Mouse (Mus musculus) layer of hippocampus, adult 2 months (tissue): ENCODE measurements at regions not wholly inside any gene's neighbourhood (a gene's known extent, or its start where the extent isn't known, plus 50 kb on each side); places are given as distances from the start of the nearest gene placed in this dataset.

Source experiments
- DNase-seq, 2 experiments: peaks; one replicate each; pipeline ENCODE4 v3.0.0; 2022; ENCODE audit warnings: low spot score in 2 of 2
- H3K27ac ChIP-seq: fragments of 200-600 bp; 2 replicates; pipeline ENCODE4 v1.8.1; 2022
- H3K4me3 ChIP-seq: fragments of 200-600 bp; 2 replicates; pipeline ENCODE4 v1.8.1; 2022; ENCODE audit warnings: mild to moderate bottlenecking
- CTCF ChIP-seq: fragments of 200-600 bp; conservative IDR thresholded peaks from 2 replicates; pipeline ENCODE4 v1.8.1; 2022; ENCODE audit warnings: antibody characterized with exemption, mild to moderate bottlenecking, moderate library complexity

DNA sequence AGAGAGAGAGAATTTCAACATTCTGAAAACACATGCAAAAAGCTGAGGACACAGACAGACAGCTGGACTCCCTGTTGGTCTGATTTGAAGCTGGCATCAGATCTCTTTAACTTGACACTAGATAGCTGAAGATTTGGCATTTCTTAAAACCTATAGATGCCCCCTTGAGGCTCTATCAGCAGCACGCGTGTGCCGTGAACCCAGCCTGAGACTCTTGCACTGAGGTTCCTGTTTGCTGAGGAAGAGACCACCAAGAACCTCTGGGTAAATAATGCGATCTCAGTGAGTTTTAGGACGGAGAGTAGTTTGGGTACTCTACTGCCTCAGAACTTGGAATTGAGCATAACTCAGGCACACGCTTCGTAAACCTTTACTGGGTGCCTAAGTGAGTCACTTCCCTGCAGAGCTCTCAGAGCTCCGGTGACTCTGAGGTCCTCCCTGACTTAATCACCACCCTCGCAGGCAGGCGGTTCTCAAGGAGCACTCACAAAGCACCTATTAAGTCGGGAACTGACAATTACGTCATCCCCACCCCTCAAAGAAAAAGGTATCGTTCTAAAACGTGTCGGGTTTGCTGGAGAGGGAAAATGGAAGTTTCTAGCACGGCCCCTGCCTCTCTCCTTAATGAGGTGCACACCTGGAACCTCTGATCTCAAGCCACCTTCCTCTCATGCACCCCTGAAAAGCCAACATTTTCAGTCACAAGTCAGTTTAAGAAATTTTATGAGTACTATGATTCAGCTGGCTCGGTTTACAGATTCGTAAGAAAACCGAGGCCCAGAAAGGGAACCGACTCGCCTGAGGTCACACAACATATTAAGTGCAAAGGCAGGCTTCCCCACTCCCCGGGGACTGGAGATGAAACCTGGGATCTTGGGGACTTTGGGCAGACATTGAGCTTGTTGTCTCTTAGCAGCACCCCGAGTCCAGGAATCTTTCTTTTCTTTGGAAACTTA is 107.7 kb upstream of the Cpm start:
- no peak for TF ChIP-seq CTCF
- DNase-seq, result no peak
- H3K4me3 ChIP-seq, result no peak overlapping the region
- no peak overlapping the region for H3K27ac ChIP-seq

GRCm38 (mm10) chr10:117520536-117521314 is 108.6 kb upstream of the Cpm start:
- Histone ChIP-seq H3K4me3 (no peak overlapping the region), H3K27ac (no peak overlapping the region)
- TF ChIP-seq CTCF, result no peak
- no peak for DNase-seq

GRCm38 (mm10) chr10:117519670-117520535 is 109.4 kb upstream of the Cpm start:
- DNase-seq, result no peak
- H3K4me3 ChIP-seq, result no peak overlapping the region
- TF ChIP-seq CTCF, result no peak
- no peak overlapping the region for H3K27ac ChIP-seq

DNA sequence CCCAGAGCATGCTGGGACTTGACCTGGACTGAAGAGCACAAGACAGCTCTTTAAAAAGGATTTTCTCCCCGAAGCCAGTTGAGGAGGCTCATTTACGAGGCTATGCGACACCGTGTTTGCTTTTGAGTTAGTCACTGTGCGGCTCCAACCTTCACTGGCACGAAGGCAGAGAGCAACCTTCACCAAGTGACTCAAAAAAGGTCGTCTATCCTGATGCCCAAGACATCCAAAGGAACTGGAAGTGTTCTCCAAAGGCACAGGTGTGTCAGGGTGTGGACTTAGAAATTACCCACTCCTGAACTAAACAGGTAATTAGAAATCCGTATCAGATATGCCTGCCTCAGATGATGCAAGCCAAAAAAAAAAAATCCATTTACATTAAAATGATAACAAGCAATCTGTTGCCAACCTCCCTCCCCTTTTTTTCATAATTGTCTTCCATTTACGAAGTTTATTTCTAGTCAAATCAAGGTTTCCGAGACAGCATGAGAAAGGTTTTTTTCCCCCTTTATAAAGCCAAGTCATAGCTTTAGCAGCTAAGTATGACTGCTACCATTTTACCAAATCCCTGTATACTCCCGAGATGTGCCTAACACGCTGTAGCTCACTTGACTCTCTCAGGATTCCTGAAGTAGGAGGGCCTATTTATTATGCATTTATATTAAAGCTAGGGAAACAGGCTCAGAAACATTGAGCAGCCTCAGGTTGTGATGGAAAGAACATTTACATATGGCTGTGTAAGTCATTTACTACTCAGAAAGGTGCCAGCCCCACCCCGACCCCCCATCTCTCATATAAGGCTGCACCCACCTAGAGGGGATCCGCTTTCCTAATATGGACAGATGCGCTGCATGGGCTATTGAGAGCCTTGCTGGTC is 110.3 kb upstream of the Cpm start:
- H3K4me3 ChIP-seq, result no peak overlapping the region
- no peak for TF ChIP-seq CTCF
- no peak for DNase-seq
- no peak overlapping the region for H3K27ac ChIP-seq

DNA sequence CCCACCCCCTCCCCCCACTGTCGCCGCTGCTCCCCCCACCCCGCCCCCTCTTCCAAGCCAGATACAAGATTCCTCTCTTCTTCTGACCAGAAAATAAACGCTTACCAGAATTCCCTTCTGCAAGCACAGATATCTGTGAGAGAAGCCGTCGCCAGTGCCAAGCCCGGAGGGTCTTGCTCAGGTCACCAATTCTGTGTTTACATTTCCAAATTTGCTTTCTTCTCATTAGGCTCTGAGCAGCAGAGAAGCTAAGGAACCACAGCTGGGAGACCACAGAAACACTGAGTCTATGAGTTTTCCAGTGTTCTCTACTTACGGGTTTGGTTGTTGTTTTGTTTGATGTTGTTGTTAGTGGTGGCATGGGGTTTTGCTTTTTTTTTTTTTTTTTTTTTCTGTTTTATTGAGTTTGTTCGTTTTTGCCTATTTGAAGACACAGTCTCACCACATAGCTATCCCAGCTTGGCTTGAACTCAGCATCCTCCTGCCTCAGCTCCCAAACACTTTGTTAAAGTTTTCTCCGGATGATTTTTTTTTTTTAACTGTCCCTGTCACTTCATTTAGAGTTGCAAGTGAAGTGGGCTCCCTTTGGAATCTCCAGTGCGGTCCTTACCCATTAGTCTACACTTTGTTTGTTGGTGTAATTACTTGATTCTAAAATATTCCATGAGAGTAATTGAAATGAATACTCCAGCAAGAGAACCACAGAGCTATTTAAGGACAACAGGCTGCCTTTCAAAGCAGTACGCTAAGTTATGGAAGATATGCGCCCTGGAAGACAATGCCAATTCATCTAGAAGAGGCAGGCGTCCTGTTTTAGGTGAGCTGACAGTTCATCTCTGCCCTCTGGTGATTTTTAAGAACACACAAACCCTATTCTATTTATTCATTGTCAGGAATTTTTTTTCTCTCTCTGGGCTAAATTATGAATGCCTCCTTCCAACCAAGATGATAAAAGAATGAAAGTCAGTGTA is 111.2 kb upstream of the Cpm start:
- H3K4me3 ChIP-seq, result no peak overlapping the region
- no peak for DNase-seq
- TF ChIP-seq CTCF, result no peak
- no peak overlapping the region for H3K27ac ChIP-seq

DNA sequence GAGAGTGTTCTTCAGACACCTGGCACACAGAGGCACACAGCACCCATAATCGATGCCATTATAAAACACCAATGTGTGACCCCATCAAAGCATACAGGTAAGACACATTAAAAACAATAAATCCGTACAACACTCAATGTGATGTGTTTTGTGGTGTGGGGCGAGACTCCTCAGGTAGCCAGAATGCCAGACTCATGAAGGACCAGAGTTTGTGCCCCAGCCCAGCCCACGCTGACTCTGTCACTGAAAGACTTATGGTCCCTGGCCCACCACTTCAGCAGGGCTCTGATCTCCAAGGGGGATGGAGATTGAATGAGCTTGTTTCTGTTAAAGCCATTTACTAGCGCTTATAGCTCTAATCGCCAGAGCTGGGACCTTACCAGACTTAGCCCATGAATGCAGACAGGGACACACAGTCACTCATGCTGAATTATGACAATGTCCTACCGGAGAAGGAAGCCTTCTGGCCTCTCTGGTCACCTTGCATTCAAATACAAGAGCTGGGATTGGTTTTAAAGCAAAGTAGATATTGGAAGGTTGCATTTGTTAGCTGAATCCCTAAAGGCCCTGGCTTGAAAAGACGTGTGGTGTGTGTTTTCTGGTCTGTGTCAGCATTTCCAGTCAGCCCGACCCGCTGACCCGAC is 112.1 kb upstream of the Cpm start:
- no peak overlapping the region for H3K27ac ChIP-seq
- no peak overlapping the region for H3K4me3 ChIP-seq
- TF ChIP-seq CTCF, result no peak
- DNase-seq, result no peak

GRCm38 (mm10) chr10:117516510-117516909 is 112.8 kb upstream of the Cpm start:
- Histone ChIP-seq H3K4me3 (no peak overlapping the region), H3K27ac (no peak overlapping the region)
- DNase-seq, result no peak
- no peak for TF ChIP-seq CTCF

- no peak overlapping the region for H3K27ac ChIP-seq
- TF ChIP-seq CTCF, result peak; percentile 87
- no peak overlapping the region for H3K4me3 ChIP-seq
- peak; percentile 35 to 39 for DNase-seq
These were observed 113.4 kb upstream of the Cpm start for GRCm38 (mm10) chr10:117515777-117516501.

DNA sequence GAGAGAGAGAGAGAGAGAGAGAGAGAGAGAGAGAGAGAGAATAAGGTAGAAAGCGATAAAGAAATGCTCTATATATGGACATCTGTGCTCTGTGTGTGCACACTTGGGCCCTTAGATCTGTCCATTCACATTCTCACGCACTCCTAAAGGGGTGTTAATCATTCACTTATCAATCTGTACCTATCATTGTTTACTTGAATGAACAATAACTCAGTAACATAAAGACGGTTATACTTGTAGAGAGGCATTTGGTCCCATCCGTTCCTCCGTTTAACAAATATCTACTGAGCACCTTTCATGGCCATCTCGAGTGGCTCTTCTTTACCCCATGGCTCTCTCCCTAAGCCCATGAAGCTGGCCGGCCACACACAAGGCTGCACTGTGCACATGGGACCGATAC is 114.3 kb upstream of the Cpm start:
- DNase-seq, result no peak
- TF ChIP-seq CTCF, result no peak
- Histone ChIP-seq H3K27ac (no peak overlapping the region), H3K4me3 (no peak overlapping the region)
